Mouse (Mus musculus) liver, embryonic 15.5 days (tissue): ENCODE results near the gene Rhoq. TPM values are rescaled to one million over a fixed set of nuclear protein-coding genes. Genes with fewer than 3 reads are reported as not detected.

Source experiments
- ATAC-seq: fragments of 200-750 bp; cut with Nextera tagmentation; 2 replicates; pipeline ENCODE4 v1.8.0; 2017; ENCODE audit warnings: moderate number of reproducible peaks, mild to moderate bottlenecking, moderate library complexity; ENCODE audit not compliant: insufficient read depth
- H3K27ac ChIP-seq: fragments of 300-500 bp; sonication (generic); replicated peaks from 2 replicates; pipeline ENCODE4 v1.5.1; 2015; ENCODE audit warnings: mild to moderate bottlenecking, inconsistent platforms
- H3K27me3 ChIP-seq: fragments of 300-500 bp; sonication (generic); 2 replicates; pipeline ENCODE4 v1.6.1; 2015; ENCODE audit warnings: mild to moderate bottlenecking, inconsistent platforms
- H3K36me3 ChIP-seq: fragments of 300-500 bp; sonication (generic); replicated peaks from 2 replicates; pipeline ENCODE4 v1.6.1; 2015; ENCODE audit warnings: moderate library complexity, mild to moderate bottlenecking, inconsistent platforms
- H3K4me1 ChIP-seq: fragments of 300-500 bp; sonication (generic); replicated peaks from 2 replicates; pipeline ENCODE4 v1.6.1; 2015; ENCODE audit warnings: inconsistent platforms
- H3K4me2 ChIP-seq: fragments of 300-500 bp; sonication (generic); 2 replicates; pipeline ENCODE4 v1.6.1; 2015; ENCODE audit warnings: moderate library complexity, mild to moderate bottlenecking, inconsistent platforms
- H3K4me3 ChIP-seq: fragments of 300-500 bp; sonication (generic); replicated peaks from 2 replicates; pipeline ENCODE4 v1.5.1; 2015; ENCODE audit warnings: mild to moderate bottlenecking, inconsistent platforms
- H3K9ac ChIP-seq: fragments of 300-500 bp; sonication (generic); 2 replicates; pipeline ENCODE4 v1.6.1; 2015; ENCODE audit warnings: moderate library complexity, mild to moderate bottlenecking, inconsistent platforms
- H3K9me3 ChIP-seq: fragments of 300-500 bp; sonication (generic); replicated peaks from 2 replicates; pipeline ENCODE4 v1.6.1; 2016; ENCODE audit warnings: inconsistent platforms
- WGBS: fragments of 180-500 bp; shearing (Covaris S2); methylation state at CpG from one replicate; pipeline ENCODE4 v1.1.7; 2015; ENCODE audit warnings: mixed read lengths; ENCODE audit not compliant: insufficient replicate concordance; 5-methylcytosine and 5-hydroxymethylcytosine counted together
- polyA plus RNA-seq: library from polyadenylated mRNA; unstranded; fragments of >200 nt; fragmentation: Nextera tagmentation; extraction: Ambion mirVana; gene quantifications from 2 replicates; pipeline ENCODE4 v1.2.1, GENCODE M21; 2015

Rhoq gene
- polyA plus RNA-seq, 1 experiment from 2014 or later = 1.4 TPM

GRCm38 (mm10) chr17:86937497-86938155 lies 25.3 kb upstream of the Rhoq start:
- WGBS = 5% methylated on average over 20 of the region's 20 CpGs
- no peaks in the 10 kb centered on the region for H3K9me3 ChIP-seq
- peak overlapping the region; percentile 43 for H3K4me2 ChIP-seq
- peak overlapping the region; percentile 23 for H3K4me3 ChIP-seq
- ATAC-seq = no peak
- H3K27me3 ChIP-seq = peaks cover 12% of the 10 kb centered on the region
- H3K4me1 ChIP-seq = no peaks in the 10 kb centered on the region; the same call in 1 of the 2 replicates
- H3K9ac ChIP-seq = no peak overlapping the region
- no peaks in the 10 kb centered on the region for H3K36me3 ChIP-seq
- H3K27ac ChIP-seq = no peak overlapping the region

GRCm38 (mm10) chr17:86938683-86939082 lies 24.2 kb upstream of the Rhoq start:
- no peak overlapping the region for H3K4me2 ChIP-seq
- no peak for ATAC-seq
- H3K27me3 ChIP-seq = peaks cover 12% of the 10 kb centered on the region

GRCm38 (mm10) chr17:86942112-86942511 lies 20.8 kb upstream of the Rhoq start:
- Histone ChIP-seq H3K9ac (no peak overlapping the region), H3K4me1 (no peaks in the 10 kb centered on the region; the same call in 1 of the 2 replicates), H3K9me3 (no peaks in the 10 kb centered on the region), H3K27ac (no peak overlapping the region), H3K36me3 (no peaks in the 10 kb centered on the region), H3K4me2 (no peak overlapping the region), H3K27me3 (peaks cover 9% of the 10 kb centered on the region), H3K4me3 (no peak overlapping the region)
- 32% methylated on average over 6 of the region's 6 CpGs for WGBS
- ATAC-seq = no peak

More at GRCm38 (mm10) chr17:86938683-86939082, 24.2 kb upstream of the Rhoq start:
- no peaks in the 10 kb centered on the region; the same call in 1 of the 2 replicates for H3K4me1 ChIP-seq
- H3K9me3 ChIP-seq = no peaks in the 10 kb centered on the region
- H3K9ac ChIP-seq = no peak overlapping the region
- WGBS = 51% methylated on average over 7 of the region's 7 CpGs
- H3K36me3 ChIP-seq = no peaks in the 10 kb centered on the region
- no peak overlapping the region for H3K4me3 ChIP-seq
- no peak overlapping the region for H3K27ac ChIP-seq

GRCm38 (mm10) chr17:86943158-86943557 lies 19.7 kb upstream of the Rhoq start:
- H3K4me2 ChIP-seq = no peak overlapping the region
- H3K27ac ChIP-seq = no peak overlapping the region
- no peak for ATAC-seq
- peaks cover under 1% of the 10 kb centered on the region; the same call in 1 of the 2 replicates for H3K27me3 ChIP-seq
- no peak overlapping the region for H3K4me3 ChIP-seq
- no peaks in the 10 kb centered on the region for H3K36me3 ChIP-seq
- no peaks in the 10 kb centered on the region for H3K9me3 ChIP-seq
- no peak overlapping the region for H3K9ac ChIP-seq
- 65% methylated on average over 6 of the region's 6 CpGs for WGBS
- H3K4me1 ChIP-seq = no peaks in the 10 kb centered on the region

- H3K27ac ChIP-seq = no peak overlapping the region
- no peak for ATAC-seq
- 25% methylated on average over 4 of the region's 4 CpGs for WGBS
Measured at GRCm38 (mm10) chr17:86946078-86946477, 16.8 kb upstream of the Rhoq start.

GRCm38 (mm10) chr17:86947840-86948796 lies 14.8 kb upstream of the Rhoq start, which contains the start of gene Atp6v1e2:
TSS of gene Atp6v1e2 (minus strand) at chr17:86947897.
- 76% methylated on average over 28 of the region's 28 CpGs for WGBS
- H3K27ac ChIP-seq = no peak within 1 kb of the TSS
- no peak within 1 kb of the TSS for H3K4me2 ChIP-seq
- H3K9ac ChIP-seq = no peak within 1 kb of the TSS
- no peak for ATAC-seq
- H3K4me3 ChIP-seq = no peak within 1 kb of the TSS
- H3K27me3 ChIP-seq = no peaks in the 10 kb centered on the region
- no peaks in the 10 kb centered on the region for H3K36me3 ChIP-seq
- no peaks in the 10 kb centered on the region for H3K9me3 ChIP-seq
- no peaks in the 10 kb centered on the region for H3K4me1 ChIP-seq

More at GRCm38 (mm10) chr17:86946078-86946477, 16.8 kb upstream of the Rhoq start:
- no peaks in the 10 kb centered on the region for H3K27me3 ChIP-seq
- no peak overlapping the region for H3K4me3 ChIP-seq
- H3K9me3 ChIP-seq = no peaks in the 10 kb centered on the region
- H3K36me3 ChIP-seq = no peaks in the 10 kb centered on the region
- H3K9ac ChIP-seq = no peak overlapping the region
- no peaks in the 10 kb centered on the region for H3K4me1 ChIP-seq
- H3K4me2 ChIP-seq = no peak overlapping the region

GRCm38 (mm10) chr17:86948801-86949200 lies 14.1 kb upstream of the Rhoq start:
- Histone ChIP-seq H3K9me3 (no peaks in the 10 kb centered on the region), H3K27me3 (no peaks in the 10 kb centered on the region), H3K9ac (no peak overlapping the region), H3K4me3 (no peak overlapping the region), H3K4me1 (no peaks in the 10 kb centered on the region), H3K36me3 (no peaks in the 10 kb centered on the region), H3K4me2 (no peak overlapping the region), H3K27ac (no peak overlapping the region)
- WGBS = 58% methylated on average over 6 of the region's 6 CpGs
- no peak for ATAC-seq

- no peak overlapping the region for H3K4me3 ChIP-seq
- no peak overlapping the region for H3K9ac ChIP-seq
- peaks cover 14% of the 10 kb centered on the region for H3K27me3 ChIP-seq
- no peaks in the 10 kb centered on the region for H3K36me3 ChIP-seq
- H3K27ac ChIP-seq = no peak overlapping the region
- 72% methylated on average over 5 of the region's 5 CpGs for WGBS
- H3K9me3 ChIP-seq = no peaks in the 10 kb centered on the region
- ATAC-seq = no peak
- 0 out of 2 replicates have a peak, but pooled peaks cover 6% of the 10 kb centered on the region for H3K4me1 ChIP-seq
- H3K4me2 ChIP-seq = no peak overlapping the region
Measured at GRCm38 (mm10) chr17:86957239-86957638, 5.6 kb upstream of the Rhoq start.

- Histone ChIP-seq H3K9me3 (no peaks in the 10 kb centered on the region), H3K27ac (no peak overlapping the region), H3K36me3 (no peaks in the 10 kb centered on the region), H3K9ac (no peak overlapping the region), H3K4me1 (0 out of 2 replicates have a peak, but pooled peaks cover 9% of the 10 kb centered on the region), H3K4me2 (peak overlapping the region; percentile 33), H3K27me3 (peaks cover 22% of the 10 kb centered on the region), H3K4me3 (0 out of 2 replicates have a peak overlapping the region, but pooled peaks have one; percentile 7)
- 22% methylated on average over 14 of the region's 14 CpGs for WGBS
- no peak for ATAC-seq
Measured at GRCm38 (mm10) chr17:86957968-86958367, 4.9 kb upstream of the Rhoq start.

GRCm38 (mm10) chr17:86961301-86961841 lies 1.5 kb upstream of the Rhoq start:
- H3K9ac ChIP-seq = no peak overlapping the region
- no peak overlapping the region for H3K4me3 ChIP-seq
- H3K9me3 ChIP-seq = no peaks in the 10 kb centered on the region
- H3K27ac ChIP-seq = no peak overlapping the region
- 0 out of 2 replicates have a peak overlapping the region, but pooled peaks have one; percentile 75 for H3K4me2 ChIP-seq
- H3K27me3 ChIP-seq = peaks cover 45% of the 10 kb centered on the region
- 46% methylated on average over 8 of the region's 8 CpGs for WGBS
- no peaks in the 10 kb centered on the region for H3K36me3 ChIP-seq
- peaks cover 9% of the 10 kb centered on the region; the same call in 1 of the 2 replicates for H3K4me1 ChIP-seq
- ATAC-seq = no peak
